Mouse (Mus musculus): Measurements from ENCODE around the gene Ush2a. TPM values are rescaled to one million over a fixed set of nuclear protein-coding genes. Genes with fewer than 3 reads are reported as not detected.

Gene Ush2a
- total and polyA plus RNA-seq, 3 experiments = 0.11 TPM; not detected in 2

DNA sequence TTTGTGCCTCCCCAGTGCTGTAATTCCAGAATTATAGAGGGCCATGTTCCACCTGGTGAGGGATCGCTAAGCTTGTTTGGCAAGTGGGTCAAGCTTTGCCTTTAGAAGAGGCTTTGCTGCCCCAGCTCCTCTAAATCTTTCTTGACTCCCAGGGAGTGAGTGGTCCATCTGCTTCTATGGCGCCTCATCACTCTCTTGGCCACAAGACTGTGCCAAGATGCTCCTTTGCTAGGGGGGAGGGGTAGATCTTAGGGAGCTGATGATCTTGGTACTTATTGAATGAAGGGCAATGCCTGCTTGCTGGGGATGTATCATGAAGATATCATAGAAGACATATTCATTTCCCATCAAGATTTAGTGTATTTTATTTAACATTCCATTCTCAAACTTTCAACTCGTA lies 279.7 kb downstream of the Ush2a start:
- Histone ChIP-seq H3K36me3 (replicated peaks) (no peaks in the 10 kb centered on the region), H3K4me3 (ENCODE audit: low read depth, low read length) (no peak overlapping the region), H3K4me1 (ENCODE audit: insufficient read depth, low read depth, low read length) (no peaks in the 10 kb centered on the region), H3K9me3 (replicated peaks) (peaks cover 44% of the 10 kb centered on the region), H3K27me3 (ENCODE audit: insufficient read depth, low read length) (no peaks in the 10 kb centered on the region)
- DNase-seq (ENCODE audit: low spot score) (no peak), ATAC-seq (ENCODE audit: extremely low read depth, insufficient number of reproducible peaks, low FRiP score, poor library complexity, severe bottlenecking) (no peak)
- no peak for TF ChIP-seq POLR2AphosphoS5 (IDR thresholded peaks at IDR 0.05; ENCODE audit: insufficient replicate concordance, low read depth, low read length)
- no peak for TF ChIP-seq GATA1 (IDR thresholded peaks at IDR 0.05; ENCODE audit: borderline replicate concordance, low read length)
- no peak for TF ChIP-seq CTCF (IDR thresholded peaks at IDR 0.05; ENCODE audit: low read depth, low read length)
- TF ChIP-seq GATA2 (IDR thresholded peaks at IDR 0.05; ENCODE audit: borderline replicate concordance, low read depth, low read length) = no peak
- TF ChIP-seq TAL1 (conservative IDR thresholded peaks at IDR 0.05; ENCODE audit: low read depth, low read length) = no peak

- ATAC-seq (ENCODE audit: extremely low read depth, insufficient number of reproducible peaks, low FRiP score, poor library complexity, severe bottlenecking) (no peak), DNase-seq (ENCODE audit: low spot score) (no peak)
- Histone ChIP-seq H3K36me3 (replicated peaks) (no peaks in the 10 kb centered on the region), H3K9me3 (replicated peaks) (peaks cover 49% of the 10 kb centered on the region), H3K4me3 (ENCODE audit: low read depth, low read length) (no peak overlapping the region), H3K27me3 (ENCODE audit: insufficient read depth, low read length) (no peaks in the 10 kb centered on the region), H3K4me1 (ENCODE audit: insufficient read depth, low read depth, low read length) (no peaks in the 10 kb centered on the region)
- TF ChIP-seq GATA2 (IDR thresholded peaks at IDR 0.05; ENCODE audit: borderline replicate concordance, low read depth, low read length) (no peak), TAL1 (conservative IDR thresholded peaks at IDR 0.05; ENCODE audit: low read depth, low read length) (no peak), CTCF (IDR thresholded peaks at IDR 0.05; ENCODE audit: low read depth, low read length) (no peak), GATA1 (IDR thresholded peaks at IDR 0.05; ENCODE audit: borderline replicate concordance, low read length) (no peak), POLR2AphosphoS5 (IDR thresholded peaks at IDR 0.05; ENCODE audit: insufficient replicate concordance, low read depth, low read length) (no peak)
Measured at GRCm38 (mm10) chr1:188543364-188543763, 281.5 kb downstream of the Ush2a start.

DNA sequence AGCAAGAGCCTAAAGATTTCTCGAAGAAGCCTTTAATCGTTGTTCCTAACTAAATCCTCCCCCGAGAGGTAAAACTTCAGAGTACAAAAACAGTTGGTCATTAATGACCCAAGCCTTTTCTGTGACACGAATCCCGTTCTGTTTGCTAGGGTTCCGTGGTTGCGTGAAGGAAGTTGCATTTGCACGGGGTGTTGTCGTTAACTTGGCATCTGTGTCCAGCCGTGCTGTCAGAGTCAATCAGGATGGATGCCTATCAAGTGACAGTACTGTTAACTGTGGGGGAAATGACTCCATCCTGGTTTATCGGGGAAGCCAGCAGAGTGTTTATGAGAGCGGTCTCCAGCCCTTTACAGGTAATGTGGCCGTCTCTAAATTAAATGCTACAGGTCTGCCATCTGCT lies 287.9 kb downstream of the Ush2a start:
- H3K36me3 ChIP-seq (replicated peaks) = no peaks in the 10 kb centered on the region

GRCm38 (mm10) chr1:188551802-188552201 lies 290.0 kb downstream of the Ush2a start:
- no peak for ATAC-seq (ENCODE audit: extremely low read depth, insufficient number of reproducible peaks, low FRiP score, poor library complexity, severe bottlenecking)
- Histone ChIP-seq H3K4me3 (ENCODE audit: low read depth, low read length) (no peak overlapping the region), H3K27me3 (ENCODE audit: insufficient read depth, low read length) (no peaks in the 10 kb centered on the region), H3K36me3 (replicated peaks) (no peaks in the 10 kb centered on the region), H3K9me3 (replicated peaks) (peaks cover 41% of the 10 kb centered on the region), H3K4me1 (ENCODE audit: insufficient read depth, low read depth, low read length) (no peaks in the 10 kb centered on the region)
- no peak for DNase-seq (ENCODE audit: low spot score)
- TF ChIP-seq POLR2AphosphoS5 (IDR thresholded peaks at IDR 0.05; ENCODE audit: insufficient replicate concordance, low read depth, low read length) (no peak), TAL1 (conservative IDR thresholded peaks at IDR 0.05; ENCODE audit: low read depth, low read length) (no peak), GATA2 (IDR thresholded peaks at IDR 0.05; ENCODE audit: borderline replicate concordance, low read depth, low read length) (no peak), CTCF (IDR thresholded peaks at IDR 0.05; ENCODE audit: low read depth, low read length) (no peak), GATA1 (IDR thresholded peaks at IDR 0.05; ENCODE audit: borderline replicate concordance, low read length) (no peak)

More for the DNA sequence above, 287.9 kb downstream of the Ush2a start:
- Histone ChIP-seq H3K27me3 (ENCODE audit: insufficient read depth, low read length) (no peaks in the 10 kb centered on the region), H3K9me3 (replicated peaks) (peaks cover 41% of the 10 kb centered on the region), H3K4me3 (ENCODE audit: low read depth, low read length) (no peak overlapping the region), H3K4me1 (ENCODE audit: insufficient read depth, low read depth, low read length) (no peaks in the 10 kb centered on the region)
- TF ChIP-seq GATA2 (IDR thresholded peaks at IDR 0.05; ENCODE audit: borderline replicate concordance, low read depth, low read length) (no peak), TAL1 (conservative IDR thresholded peaks at IDR 0.05; ENCODE audit: low read depth, low read length) (no peak), GATA1 (IDR thresholded peaks at IDR 0.05; ENCODE audit: borderline replicate concordance, low read length) (no peak), CTCF (IDR thresholded peaks at IDR 0.05; ENCODE audit: low read depth, low read length) (no peak), POLR2AphosphoS5 (IDR thresholded peaks at IDR 0.05; ENCODE audit: insufficient replicate concordance, low read depth, low read length) (no peak)
- ATAC-seq (ENCODE audit: extremely low read depth, insufficient number of reproducible peaks, low FRiP score, poor library complexity, severe bottlenecking) (no peak), DNase-seq (ENCODE audit: low spot score) (no peak)

GRCm38 (mm10) chr1:188558911-188559310 lies 297.1 kb downstream of the Ush2a start:
- no peak for DNase-seq (ENCODE audit: low spot score)
- Histone ChIP-seq H3K27me3 (ENCODE audit: insufficient read depth, low read length) (no peaks in the 10 kb centered on the region), H3K4me3 (ENCODE audit: low read depth, low read length) (no peak overlapping the region), H3K4me1 (ENCODE audit: insufficient read depth, low read depth, low read length) (no peaks in the 10 kb centered on the region), H3K36me3 (replicated peaks) (no peaks in the 10 kb centered on the region), H3K9me3 (replicated peaks) (peaks cover 34% of the 10 kb centered on the region)
- TF ChIP-seq POLR2AphosphoS5 (IDR thresholded peaks at IDR 0.05; ENCODE audit: insufficient replicate concordance, low read depth, low read length) (no peak), CTCF (IDR thresholded peaks at IDR 0.05; ENCODE audit: low read depth, low read length) (no peak), TAL1 (conservative IDR thresholded peaks at IDR 0.05; ENCODE audit: low read depth, low read length) (no peak), GATA1 (IDR thresholded peaks at IDR 0.05; ENCODE audit: borderline replicate concordance, low read length) (no peak), GATA2 (IDR thresholded peaks at IDR 0.05; ENCODE audit: borderline replicate concordance, low read depth, low read length) (no peak)
- ATAC-seq (ENCODE audit: extremely low read depth, insufficient number of reproducible peaks, low FRiP score, poor library complexity, severe bottlenecking) = no peak

- Histone ChIP-seq H3K9me3 (replicated peaks) (peaks cover 53% of the 10 kb centered on the region), H3K27me3 (ENCODE audit: insufficient read depth, low read length) (no peaks in the 10 kb centered on the region), H3K4me1 (ENCODE audit: insufficient read depth, low read depth, low read length) (no peaks in the 10 kb centered on the region), H3K36me3 (replicated peaks) (no peaks in the 10 kb centered on the region), H3K4me3 (ENCODE audit: low read depth, low read length) (no peak overlapping the region)
- no peak for ATAC-seq (ENCODE audit: extremely low read depth, insufficient number of reproducible peaks, low FRiP score, poor library complexity, severe bottlenecking)
- TF ChIP-seq POLR2AphosphoS5 (IDR thresholded peaks at IDR 0.05; ENCODE audit: insufficient replicate concordance, low read depth, low read length) (no peak), CTCF (IDR thresholded peaks at IDR 0.05; ENCODE audit: low read depth, low read length) (no peak), GATA2 (IDR thresholded peaks at IDR 0.05; ENCODE audit: borderline replicate concordance, low read depth, low read length) (no peak), TAL1 (conservative IDR thresholded peaks at IDR 0.05; ENCODE audit: low read depth, low read length) (no peak), GATA1 (IDR thresholded peaks at IDR 0.05; ENCODE audit: borderline replicate concordance, low read length) (no peak)
- DNase-seq (ENCODE audit: low spot score) = no peak
Measured at GRCm38 (mm10) chr1:188566229-188566628, 304.4 kb downstream of the Ush2a start.
